Mouse (Mus musculus) left cerebral cortex, adult 9 months (tissue): ENCODE measurements around the gene Dcun1d2.
"Not testable (repeated sequence)": the region's sequence is repeated elsewhere in the genome, so short reads cannot be mapped to it uniquely, and the experiment has no call there.

Experiments used
- DNase-seq, 2 experiments: peaks; one replicate each; pipeline ENCODE4 v3.0.0; 2022; ENCODE audit warnings: low spot score in 2 of 2

Gene Dcun1d2

DNA sequence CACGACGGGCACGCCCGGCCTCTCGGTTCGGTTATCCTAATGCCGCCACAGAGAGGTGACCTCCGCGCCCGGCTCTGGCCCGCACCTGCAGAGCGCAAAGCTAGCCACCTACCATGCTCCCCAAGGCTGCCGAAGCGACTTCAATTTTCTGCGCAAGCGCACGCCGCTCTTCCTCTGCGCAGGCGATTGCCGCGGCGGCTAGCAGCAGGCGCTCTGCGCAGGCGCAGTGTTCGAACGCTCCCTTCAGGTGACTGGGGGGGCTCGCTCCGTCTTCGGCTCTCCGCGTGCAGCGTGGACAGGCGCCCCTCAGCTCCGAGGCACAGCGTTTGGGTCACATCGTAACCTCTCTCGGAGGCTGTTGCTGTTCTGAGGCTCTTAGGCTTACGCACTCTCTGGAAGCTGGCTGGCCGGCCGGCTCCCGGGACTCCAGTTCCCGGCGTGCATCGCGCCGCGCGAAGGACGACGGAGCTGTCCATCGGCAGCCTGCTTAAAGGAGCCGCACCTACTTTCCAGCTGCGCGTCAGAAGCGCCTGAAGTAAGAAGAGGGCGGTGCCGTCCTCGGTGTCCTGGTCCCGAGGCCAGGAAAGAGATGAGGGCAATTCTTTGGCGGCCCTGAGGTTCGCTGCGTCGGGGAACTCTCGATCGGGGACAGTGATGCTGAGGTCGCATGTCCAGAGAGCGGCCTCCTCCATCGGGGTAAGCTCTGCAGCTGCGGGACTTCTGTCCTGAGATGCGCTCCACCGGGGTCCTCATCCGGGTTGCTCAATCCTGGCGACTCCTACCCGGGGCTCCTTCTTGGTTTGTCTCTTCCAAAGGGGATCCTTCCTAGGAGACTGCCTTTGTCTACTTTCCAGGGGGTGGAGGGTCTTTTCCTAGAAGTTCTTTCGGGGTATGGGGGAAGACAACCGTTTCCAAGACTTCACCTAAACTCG, at the start of gene Dcun1d2, which contains the start of gene Tmco3:
Gene Dcun1d2 (minus strand): TSS at position 440 of the 932 bp plus-strand sequence.
Gene Tmco3 (plus strand): TSS at position 499 of the 932 bp plus-strand sequence.
- peak; percentile 88 to 93 for DNase-seq

GRCm38 (mm10) chr8:13337678-13338077, 49.7 kb upstream of the Dcun1d2 start:
- DNase-seq: no peak

- DNase-seq: not testable (repeated sequence)
Measured at GRCm38 (mm10) chr8:13337245-13337644, 49.3 kb upstream of the Dcun1d2 start.

- DNase-seq: no peak
Measured at GRCm38 (mm10) chr8:13334671-13335070, 46.7 kb upstream of the Dcun1d2 start.

- DNase-seq: no peak
Measured at GRCm38 (mm10) chr8:13326598-13326997, 38.7 kb upstream of the Dcun1d2 start.

- DNase-seq: no peak
Measured at GRCm38 (mm10) chr8:13316671-13317070, 28.7 kb upstream of the Dcun1d2 start.

- no peak for DNase-seq
Measured at GRCm38 (mm10) chr8:13314922-13315321, 27.0 kb upstream of the Dcun1d2 start.

GRCm38 (mm10) chr8:13306916-13307315, 19.0 kb upstream of the Dcun1d2 start:
- no peak for DNase-seq

GRCm38 (mm10) chr8:13306309-13306909, 18.5 kb upstream of the Dcun1d2 start:
- DNase-seq: no peak

DNA sequence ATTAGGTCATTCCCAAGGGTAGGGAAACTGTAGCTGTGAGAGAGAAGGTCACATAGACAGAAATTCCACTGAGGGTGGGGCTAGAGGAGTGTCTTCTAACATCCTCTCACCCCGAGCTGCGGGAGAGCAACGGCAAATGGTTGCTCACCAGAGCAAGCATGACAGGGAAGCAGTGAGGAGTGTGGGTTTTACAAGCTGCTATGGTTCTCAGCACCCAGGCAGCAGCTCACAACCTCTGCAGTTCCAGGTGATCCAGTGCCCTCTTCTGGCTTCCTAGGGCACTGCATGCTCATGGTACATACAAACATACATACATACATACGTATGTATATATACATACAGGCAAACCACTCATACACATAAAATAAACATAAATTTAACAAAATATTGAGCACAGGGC, 18.0 kb upstream of the Dcun1d2 start:
- DNase-seq: no peak

DNA sequence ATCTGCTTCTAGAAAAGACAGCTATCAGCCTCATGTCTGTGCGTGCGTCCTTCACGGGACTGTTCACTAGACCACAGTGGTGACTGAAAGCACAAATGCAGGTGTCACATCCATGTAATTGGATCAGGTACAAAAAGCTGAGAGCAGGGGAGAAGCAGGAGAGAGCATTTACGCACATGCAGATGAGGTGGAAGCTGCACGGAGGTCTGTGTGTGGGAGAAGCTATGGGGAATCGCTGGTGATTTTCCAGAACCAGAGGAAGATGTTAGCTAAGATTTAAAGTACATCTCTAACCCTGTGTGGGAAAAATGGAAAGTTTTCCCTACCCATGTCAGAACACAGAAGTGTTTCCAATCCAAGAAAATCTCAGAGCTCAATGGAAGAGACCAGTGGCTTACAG, 17.5 kb upstream of the Dcun1d2 start:
- DNase-seq: peak; percentile 33 to 36

- DNase-seq: no peak
Measured at GRCm38 (mm10) chr8:13301036-13301435, 13.1 kb upstream of the Dcun1d2 start.

- no peak for DNase-seq
Measured at GRCm38 (mm10) chr8:13299571-13299970, 11.6 kb upstream of the Dcun1d2 start.

DNA sequence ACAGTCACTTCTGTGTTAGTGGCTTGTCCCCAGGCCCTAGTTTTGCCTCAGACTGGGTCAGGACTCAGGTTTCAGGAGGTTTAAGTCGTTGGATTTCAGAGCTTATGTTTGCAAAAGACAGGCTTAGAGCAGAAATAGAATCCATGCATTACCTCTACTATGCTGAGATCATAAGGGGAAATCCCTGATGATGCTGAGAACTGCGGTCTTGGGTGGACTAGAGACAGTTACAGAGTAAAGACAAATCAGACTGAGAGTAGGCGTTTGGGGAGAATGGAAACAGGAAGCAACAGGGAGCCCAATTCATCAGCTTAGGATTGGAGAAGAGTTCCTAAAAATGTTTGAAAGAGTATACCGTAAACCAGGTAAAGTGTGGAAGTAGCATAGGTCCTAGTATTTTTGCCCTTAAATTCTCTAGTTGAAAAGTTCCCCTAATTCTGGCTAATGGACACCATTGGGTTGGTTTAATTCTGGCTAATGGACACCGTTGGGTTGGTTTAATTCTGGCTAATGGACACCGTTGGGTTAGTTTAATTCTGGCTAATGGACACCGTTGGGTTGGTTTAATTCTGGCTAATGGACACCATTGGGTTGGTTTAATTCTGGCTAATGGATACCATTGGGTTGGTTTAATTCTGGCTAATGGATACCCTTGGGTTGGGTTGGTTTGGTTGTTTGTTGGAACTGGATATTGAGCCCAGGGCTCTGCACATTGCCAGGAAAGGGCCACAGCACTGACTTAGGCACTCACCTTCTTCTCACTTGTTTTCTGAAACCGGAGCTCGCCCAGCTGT, 5.9 kb upstream of the Dcun1d2 start:
- no peak for DNase-seq

GRCm38 (mm10) chr8:13292364-13292763, 4.4 kb upstream of the Dcun1d2 start:
- DNase-seq: peak in 1 of 2 experiments; percentile 81

GRCm38 (mm10) chr8:13288646-13289045, 715 bp upstream of the Dcun1d2 start:
- no peak for DNase-seq

DNA sequence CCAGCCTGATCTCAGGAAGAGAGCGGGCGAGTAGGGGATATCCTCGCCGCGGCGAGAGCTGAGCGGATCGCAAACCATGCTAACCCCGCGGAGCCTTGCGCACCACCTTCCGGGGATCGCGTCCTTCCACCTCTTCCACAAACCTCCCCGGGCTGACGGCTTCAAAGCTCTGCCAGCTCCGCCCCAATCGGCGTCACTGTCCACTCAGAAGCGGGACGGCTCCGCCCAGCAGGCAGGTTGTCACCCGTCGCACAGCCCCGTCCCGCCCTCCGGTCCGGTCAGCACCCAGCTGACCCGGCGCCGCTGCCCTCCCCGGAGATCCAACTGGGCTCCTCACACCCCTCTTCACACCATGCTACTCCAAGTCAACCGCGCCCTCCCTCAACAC, 633 bp downstream of the Dcun1d2 start:
- DNase-seq: peak in 1 of 2 experiments; percentile 82

DNA sequence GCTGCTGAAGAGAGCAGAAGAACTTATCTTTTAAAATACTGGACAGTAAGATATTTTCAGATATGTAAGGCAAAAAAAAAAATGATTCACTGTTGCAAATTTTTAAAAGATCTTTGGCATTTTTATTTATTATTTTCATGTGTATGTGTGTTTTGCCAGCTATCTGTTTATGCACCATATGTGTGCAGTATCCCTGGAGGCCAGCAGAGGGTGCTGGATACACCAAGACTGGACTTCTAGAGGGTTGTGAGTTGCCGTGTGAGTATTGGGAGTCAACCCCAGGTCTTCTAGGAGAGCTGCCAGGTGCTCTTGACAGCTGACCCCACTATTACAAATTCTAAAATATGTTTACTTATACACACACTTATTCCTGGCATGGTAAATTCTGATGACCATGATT, 4.7 kb downstream of the Dcun1d2 start:
- no peak for DNase-seq

GRCm38 (mm10) chr8:13276941-13277447, 10.9 kb downstream of the Dcun1d2 start:
- no peak for DNase-seq

GRCm38 (mm10) chr8:13272834-13273233, 15.1 kb downstream of the Dcun1d2 start:
- no peak for DNase-seq

- DNase-seq: no peak
Measured at GRCm38 (mm10) chr8:13267566-13267965, 20.4 kb downstream of the Dcun1d2 start.

GRCm38 (mm10) chr8:13263376-13263775, 24.6 kb downstream of the Dcun1d2 start:
- DNase-seq: no peak
